Comparison of ENCODE assay signal across 8 mouse cellular contexts in genomic region chr14:105198401-105198800, GRCm38 (mm10). TPM values are rescaled to one million over a fixed set of nuclear protein-coding genes. Genes with fewer than 3 reads are reported as not detected.
A peak's percentile ranks its signal among the peaks of the same experiment; 100 is the strongest.
DNase-seq lines count a peak whose midpoint lies in the region; ATAC-seq and TF ChIP-seq lines count a peak whose summit lies in the region.
"Had no signal": no experiment of that assay in that cellular context is flagged by ENCODE, and none has a peak within 500 bp of the region (broad histone marks: within the 10 kb centered on the region; RNA-seq: fewer than 3 reads in every experiment).

No protein-coding gene starts in this region.

- no peaks in the 10 kb centered on the region for H3K36me3 ChIP-seq in kidney, postnatal 0 days (ENCODE audit: insufficient read depth, low read length)
- H3K36me3 ChIP-seq in forebrain, embryonic 10.5 days (replicated peaks), result no peaks in the 10 kb centered on the region
- H3K36me3 ChIP-seq: liver, embryonic 15.5 days had no signal

- no peaks in the 10 kb centered on the region for H3K9me3 ChIP-seq in kidney, postnatal 0 days (replicated peaks; ENCODE audit: low read length)
- no peaks in the 10 kb centered on the region for H3K9me3 ChIP-seq in forebrain, embryonic 10.5 days
- H3K9me3 ChIP-seq: liver, embryonic 15.5 days had no signal

- no peak overlapping the region for H3K9ac ChIP-seq in kidney, postnatal 0 days (ENCODE audit: low read depth, low read length)
- H3K9ac ChIP-seq: liver, embryonic 15.5 days had no signal

- DNase-seq in kidney, postnatal 0 days (ENCODE audit: low spot score), result no peak
- DNase-seq in kidney, adult 11 months, result no peak
- DNase-seq in ZHBTc4 (ENCODE audit: low read depth, low spot score), result peak; percentile 85
- DNase-seq in left cerebral cortex, adult 8-10 months (ENCODE audit: low spot score in 2 of 2), result no peak
- DNase-seq in forebrain, embryonic 10.5 days (ENCODE audit: extremely low spot score, low spot score), result no peak

- no peaks in the 10 kb centered on the region for H3K4me1 ChIP-seq in kidney, postnatal 0 days (replicated peaks; ENCODE audit: insufficient read depth, low read length)
- no peaks in the 10 kb centered on the region for H3K4me1 ChIP-seq in forebrain, embryonic 10.5 days
- H3K4me1 ChIP-seq: liver, embryonic 15.5 days had no signal

- peak; percentile 50 for TF ChIP-seq CTCF in kidney, postnatal 0 days (IDR thresholded peaks at IDR 0.05; ENCODE audit: low read depth)

- H3K4me2 ChIP-seq in kidney, postnatal 0 days (ENCODE audit: low read length), result no peak overlapping the region
- H3K4me2 ChIP-seq: liver, embryonic 15.5 days had no signal

- H3K27me3 ChIP-seq in kidney, postnatal 0 days (ENCODE audit: insufficient read depth, low read length), result no peaks in the 10 kb centered on the region
- no peaks in the 10 kb centered on the region for H3K27me3 ChIP-seq in forebrain, embryonic 10.5 days (ENCODE audit: poor library complexity, severe bottlenecking)
- H3K27me3 ChIP-seq: liver, embryonic 15.5 days had no signal

- H3K27ac ChIP-seq in kidney, postnatal 0 days, result no peak overlapping the region
- H3K27ac ChIP-seq in forebrain, embryonic 10.5 days, result no peak overlapping the region
- H3K27ac ChIP-seq: liver, embryonic 15.5 days had no signal

- H3K4me3 ChIP-seq in kidney, postnatal 0 days (replicated peaks; ENCODE audit: low read depth, low read length), result no peak overlapping the region
- H3K4me3 ChIP-seq in forebrain, embryonic 10.5 days, result no peak overlapping the region
- H3K4me3 ChIP-seq: liver, embryonic 15.5 days had no signal

- 56% methylated on average over 5 of the region's 5 CpGs for whole genome bisulfite sequencing in kidney, postnatal 0 days
- whole genome bisulfite sequencing in forebrain, embryonic 10.5 days, result 60% methylated on average over 5 of the region's 5 CpGs

- no peak for ATAC-seq in kidney, postnatal 0 days (replicated peaks; ENCODE audit: low FRiP score, low read depth)
- ATAC-seq in erythroblast, adult 5-6 weeks (replicated peaks; ENCODE audit: low FRiP score, poor library complexity, severe bottlenecking), result peak; percentile 82
- ATAC-seq in monocyte, adult 5-6 weeks (replicated peaks; ENCODE audit: insufficient number of reproducible peaks, low FRiP score, low TSS enrichment, poor library complexity, severe bottlenecking), result 0 out of 2 replicates have a peak, but pooled peaks have one; percentile 43

RNA-seq across cellular contexts. Expression of gene Rbm26, which starts 21.3 kb away (rescaled TPM):
- 33.0 and 33.1 TPM in 2 replicates for polyA plus RNA-seq in kidney, postnatal 0 days (2015; fragmentation: Nextera tagmentation; extraction: Ambion mirVana)
- total RNA-seq in erythroblast, adult 5-6 weeks (2015; ENCODE audit: low replicate concordance), result 18.4 and 20.2 TPM in 2 replicates
- total RNA-seq in erythroblast, adult 5-6 weeks (2017; ENCODE audit: low replicate concordance), result 25.5 and 26.3 TPM in 2 replicates
- total RNA-seq in monocyte, adult 5-6 weeks (2017), result 50.2 to 86.3 TPM (median 51.0 TPM) in 3 replicates
- 10 to 100 TPM; 57.2 to 60.0 (median 59.0) TPM for total RNA-seq in left cerebral cortex, adult 8-10 months (2022)
- 33.9 and 34.0 TPM in 2 replicates for polyA plus RNA-seq in forebrain, embryonic 10.5 days (2016; fragmentation: Nextera tagmentation; extraction: Ambion mirVana)

RNA-seq across cellular contexts. Expression of gene Ndfip2, which starts 60.0 kb away (rescaled TPM):
- 96.7 and 99.0 TPM in 2 replicates for polyA plus RNA-seq in kidney, postnatal 0 days (2015; fragmentation: Nextera tagmentation; extraction: Ambion mirVana)
- 3.8 and 4.0 TPM in 2 replicates for total RNA-seq in erythroblast, adult 5-6 weeks (2015; ENCODE audit: low replicate concordance)
- total RNA-seq in erythroblast, adult 5-6 weeks (2017; ENCODE audit: low replicate concordance), result 1.5 and 5.4 TPM in 2 replicates
- total RNA-seq in monocyte, adult 5-6 weeks (2017), result 46.9 to 55.7 TPM (median 54.0 TPM) in 3 replicates
- total RNA-seq in left cerebral cortex, adult 8-10 months (2022), result 100 to 1,000 TPM in 2 of 4 experiments, 10 to 100 TPM in 2; 94.4 to 110 (median 102) TPM
- polyA plus RNA-seq in forebrain, embryonic 10.5 days (2016; fragmentation: Nextera tagmentation; extraction: Ambion mirVana), result 37.4 and 39.0 TPM in 2 replicates
